Mouse (Mus musculus) heart, postnatal 0 days (tissue): ENCODE measurements around the gene Slc4a3. TPM values are rescaled to one million over a fixed set of nuclear protein-coding genes. Genes with fewer than 3 reads are reported as not detected.

ENCODE experiments used
- ATAC-seq: fragments of 200-750 bp; cut with Nextera tagmentation; 2 replicates; pipeline ENCODE4 v1.8.0; 2017; ENCODE audit warnings: low read depth, moderate number of reproducible peaks, moderate library complexity; ENCODE audit not compliant: insufficient read depth
- DNase-seq: peaks from one replicate; pipeline ENCODE4 v3.0.0-alpha.2; 2016; ENCODE audit warnings: low spot score
- H3K27ac ChIP-seq: fragments of 300-500 bp; sonication (generic); 2 replicates; pipeline ENCODE4 v1.5.1; 2014; ENCODE audit warnings: low read depth, mild to moderate bottlenecking
- H3K27me3 ChIP-seq: fragments of 300-500 bp; sonication (generic); 2 replicates; pipeline ENCODE4 v1.6.1; 2014; ENCODE audit warnings: low read length, mixed read lengths; ENCODE audit not compliant: control insufficient read depth, insufficient read depth
- H3K36me3 ChIP-seq: fragments of 300-500 bp; sonication (generic); replicated peaks from 2 replicates; pipeline ENCODE4 v1.6.1; 2014; ENCODE audit warnings: low read length, mixed read lengths; ENCODE audit not compliant: control insufficient read depth, insufficient read depth
- H3K4me1 ChIP-seq: fragments of 300-500 bp; sonication (generic); 2 replicates; pipeline ENCODE4 v1.6.1; 2014; ENCODE audit warnings: antibody characterized with exemption; ENCODE audit not compliant: control insufficient read depth, insufficient read depth
- H3K4me2 ChIP-seq: fragments of 300-500 bp; sonication (generic); 2 replicates; pipeline ENCODE4 v1.6.1; 2014; ENCODE audit warnings: low read depth, mild to moderate bottlenecking, low read length, moderate library complexity
- H3K4me3 ChIP-seq: fragments of 300-500 bp; sonication (generic); 2 replicates; pipeline ENCODE4 v1.5.1; 2014; ENCODE audit warnings: low read depth, low read length
- H3K9ac ChIP-seq: fragments of 300-500 bp; sonication (generic); replicated peaks from 2 replicates; pipeline ENCODE4 v1.6.1; 2014; ENCODE audit warnings: low read depth, low read length, mixed read lengths
- H3K9me3 ChIP-seq: fragments of 300-500 bp; sonication (generic); replicated peaks from 2 replicates; pipeline ENCODE4 v1.6.1; 2016; ENCODE audit warnings: low read length; ENCODE audit not compliant: control insufficient read depth
- CTCF ChIP-seq: IDR thresholded peaks from 2 replicates; pipeline ENCODE4 v1.5.1; 2016; ENCODE audit warnings: antibody characterized with exemption, control low read depth, low read depth
- EP300 ChIP-seq: IDR thresholded peaks from 2 replicates; pipeline ENCODE4 v1.6.1; 2016; ENCODE audit warnings: antibody characterized with exemption, low read depth
- WGBS: fragments of 180-500 bp; shearing (Covaris S2); extraction: QIAGEN DNeasy Blood & Tissue Kit; methylation state at CpG from one replicate; pipeline ENCODE4 v1.1.7; 2014; 5-methylcytosine and 5-hydroxymethylcytosine counted together
- polyA plus RNA-seq: library from polyadenylated mRNA; unstranded; fragments of >200 nt; fragmentation: Nextera tagmentation; extraction: Ambion mirVana; gene quantifications from 2 replicates; pipeline ENCODE4 v1.2.1, GENCODE M21; 2015
- total RNA-seq: library from RNA; depleted of rRNA; stranded (reverse); fragments of >200 nt; gene quantifications from 2 replicates; pipeline ENCODE4 v1.2.3, GENCODE M21; 2014; ENCODE audit warnings: low replicate concordance

Slc4a3 gene
- total and polyA plus RNA-seq, 2 experiments from 2014 or later: 49.9 to 136 TPM

DNA sequence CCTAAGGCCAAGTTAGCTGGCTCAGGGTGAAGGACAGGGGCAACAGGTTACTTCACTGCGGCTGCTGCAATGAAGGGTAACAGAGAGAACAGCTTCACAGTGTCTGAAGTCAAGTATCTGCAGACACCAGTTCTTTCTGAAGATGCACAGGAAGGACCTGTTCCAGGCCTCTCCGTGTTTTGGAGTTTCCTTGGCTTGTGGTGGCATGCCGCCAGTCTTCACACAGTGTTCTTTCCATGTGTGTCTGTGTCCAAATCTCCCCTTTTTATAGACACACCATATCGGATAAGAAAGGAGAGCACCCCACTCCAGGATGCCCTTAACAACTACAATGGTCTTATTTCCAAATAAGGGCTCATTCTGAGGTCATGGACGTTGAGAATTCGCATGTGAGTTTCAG, 1.7 kb upstream of the Slc4a3 start:
- no peak overlapping the region for H3K4me2 ChIP-seq
- H3K36me3 ChIP-seq: no peaks in the 10 kb centered on the region
- no peak for ATAC-seq
- no peak for TF ChIP-seq CTCF
- TF ChIP-seq EP300: no peak
- no peak for DNase-seq
- no peak overlapping the region for H3K9ac ChIP-seq
- H3K27me3 ChIP-seq: no peaks in the 10 kb centered on the region
- no peaks in the 10 kb centered on the region for H3K9me3 ChIP-seq
- 81% methylated on average over 6 of the region's 6 CpGs for WGBS
- no peak overlapping the region for H3K27ac ChIP-seq
- peaks cover 13% of the 10 kb centered on the region for H3K4me1 ChIP-seq
- H3K4me3 ChIP-seq: no peak overlapping the region

DNA sequence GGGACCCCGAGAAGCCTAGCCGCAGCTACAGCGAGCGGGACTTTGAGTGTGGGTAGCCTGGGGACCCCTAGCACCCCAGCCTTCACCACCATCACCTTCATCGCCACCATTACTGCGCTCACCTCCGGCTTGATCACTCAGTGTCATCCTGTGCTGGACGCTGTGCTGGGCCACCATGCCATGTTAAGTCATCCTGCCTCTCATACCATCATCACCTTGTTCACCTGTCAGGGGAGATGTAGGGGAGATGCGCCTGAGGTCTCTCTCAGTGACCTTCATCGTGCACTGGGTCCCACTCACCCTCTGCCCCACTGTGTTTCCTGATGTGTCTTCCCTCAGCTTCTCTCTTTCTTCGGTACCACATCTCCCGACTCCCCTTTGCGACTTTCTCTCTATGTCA, 1.3 kb downstream of the Slc4a3 start:
- Histone ChIP-seq H3K4me2 (peak overlapping the region; percentile 75), H3K36me3 (peaks cover 17% of the 10 kb centered on the region), H3K27me3 (no peaks in the 10 kb centered on the region), H3K4me1 (peaks cover 18% of the 10 kb centered on the region), H3K27ac (peak overlapping the region; percentile 90), H3K9ac (peak overlapping the region; percentile 73), H3K9me3 (no peaks in the 10 kb centered on the region), H3K4me3 (peak overlapping the region; percentile 62; the same call in 1 of the 2 replicates)
- no peak for TF ChIP-seq CTCF
- no peak for TF ChIP-seq EP300
- DNase-seq: no peak
- 89% methylated on average over 13 of the region's 13 CpGs for WGBS
- ATAC-seq: no peak

DNA sequence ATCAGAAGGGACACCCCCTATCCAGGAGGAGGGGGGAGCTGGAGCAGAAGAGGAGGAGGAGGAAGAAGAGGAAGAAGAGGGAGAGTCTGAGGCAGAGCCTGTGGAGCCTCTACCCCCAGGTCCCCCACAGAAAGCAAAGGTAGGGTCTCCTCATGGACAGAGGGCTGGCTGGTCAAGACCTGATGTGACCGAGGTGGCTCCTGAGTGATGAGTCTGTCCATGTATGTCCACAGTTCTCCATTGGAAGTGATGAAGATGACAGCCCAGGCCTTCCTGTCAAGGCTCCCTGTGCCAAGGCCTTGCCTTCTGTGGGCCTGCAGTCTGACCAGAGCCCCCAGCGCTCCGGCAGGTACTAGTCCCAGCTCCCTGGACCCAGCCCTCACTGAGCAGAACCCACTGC, 2.0 kb downstream of the Slc4a3 start:
- peak overlapping the region; percentile 92 for H3K27ac ChIP-seq
- TF ChIP-seq CTCF (no peak), EP300 (no peak)

DNA sequence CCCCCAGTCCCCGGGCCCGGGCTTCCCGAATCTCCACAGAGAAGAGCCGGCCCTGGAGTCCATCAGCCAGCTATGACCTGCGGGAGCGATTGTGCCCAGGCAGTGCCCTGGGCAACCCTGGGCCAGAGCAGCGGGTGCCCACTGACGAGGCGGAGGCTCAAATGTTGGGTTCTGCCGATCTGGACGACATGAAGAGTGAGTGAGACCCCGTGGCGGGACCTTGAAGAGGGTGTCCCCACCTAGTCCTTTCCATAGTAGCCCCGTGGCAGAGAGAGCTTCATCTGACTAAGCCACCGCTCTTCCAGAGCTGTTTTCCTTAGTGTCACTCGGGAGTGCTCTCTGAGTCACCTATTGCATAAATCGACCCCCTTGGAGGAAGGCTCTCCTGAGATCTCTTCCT, 2.8 kb downstream of the Slc4a3 start:
- ATAC-seq (no peak), DNase-seq (no peak)
- H3K4me1 ChIP-seq: peaks cover 18% of the 10 kb centered on the region
- H3K4me3 ChIP-seq: no peak overlapping the region
- H3K9ac ChIP-seq: no peak overlapping the region
- no peak overlapping the region for H3K4me2 ChIP-seq
- H3K27ac ChIP-seq: peak overlapping the region; percentile 92
- WGBS: 77% methylated on average over 17 of the region's 17 CpGs
- H3K9me3 ChIP-seq: no peaks in the 10 kb centered on the region
- no peaks in the 10 kb centered on the region for H3K27me3 ChIP-seq
- peaks cover 32% of the 10 kb centered on the region for H3K36me3 ChIP-seq
- no peak for TF ChIP-seq EP300
- TF ChIP-seq CTCF: no peak

More for the DNA sequence above, 2.0 kb downstream of the Slc4a3 start:
- DNase-seq: no peak
- Histone ChIP-seq H3K36me3 (peaks cover 24% of the 10 kb centered on the region), H3K4me1 (peaks cover 18% of the 10 kb centered on the region), H3K9me3 (no peaks in the 10 kb centered on the region), H3K9ac (no peak overlapping the region), H3K4me3 (no peak overlapping the region), H3K4me2 (no peak overlapping the region), H3K27me3 (no peaks in the 10 kb centered on the region)
- 100% methylated on average over 3 of the region's 3 CpGs for WGBS
- no peak for ATAC-seq

DNA sequence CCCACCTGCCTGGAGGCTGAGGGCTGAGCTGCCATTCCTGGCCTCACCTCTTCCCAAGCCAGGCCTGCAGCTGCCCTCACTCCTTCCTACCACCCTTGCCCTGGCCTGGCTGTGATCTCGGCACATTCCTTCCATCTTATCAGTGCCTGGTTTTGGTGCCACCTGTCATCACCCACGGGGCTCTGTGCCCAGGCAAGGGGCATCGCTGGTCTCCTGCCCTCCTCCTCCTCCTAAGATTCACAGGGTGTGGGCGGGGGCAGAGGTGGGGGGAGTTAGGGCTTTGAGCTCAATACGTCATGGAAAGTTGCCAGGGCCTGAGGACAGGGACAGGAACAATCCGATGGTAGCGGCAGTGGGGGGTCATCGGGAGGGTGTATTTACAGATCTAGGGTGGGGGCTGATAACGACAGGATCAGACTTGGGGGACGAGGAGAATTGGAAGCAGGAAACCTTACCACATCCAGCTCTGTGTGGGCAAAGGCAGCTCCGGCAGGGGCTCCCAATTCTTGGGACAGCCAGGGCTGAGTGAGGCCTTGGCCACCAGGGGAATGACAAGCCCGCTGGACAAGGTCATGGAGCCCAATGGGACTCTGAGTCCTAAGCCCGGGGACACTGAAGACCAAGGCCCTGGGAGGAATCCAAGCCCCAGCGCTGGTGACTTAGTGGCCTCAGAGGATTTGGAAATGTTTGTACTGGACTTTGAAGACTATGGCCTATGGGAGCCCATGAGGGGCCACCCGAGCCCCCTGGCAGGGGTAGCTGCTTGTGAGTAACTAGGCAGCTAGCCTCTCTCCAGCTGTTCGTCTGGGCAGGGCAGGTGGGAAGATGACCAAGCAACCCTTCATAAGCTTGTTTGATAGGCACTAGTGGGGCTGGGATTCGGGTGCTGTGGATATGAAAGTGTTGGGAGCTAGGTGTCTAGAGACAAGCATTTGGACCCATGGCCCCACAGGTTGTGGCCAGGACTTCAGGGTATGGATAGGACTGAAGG, 3.5 kb downstream of the Slc4a3 start:
- TF ChIP-seq CTCF: peak; percentile 7; the same call in 1 of the 2 replicates
- peak; percentile 75; the same call in 1 of the 2 replicates for TF ChIP-seq EP300
- peak; percentile 73 for DNase-seq
- Histone ChIP-seq H3K9ac (peak overlapping the region; percentile 53), H3K27me3 (no peaks in the 10 kb centered on the region), H3K9me3 (no peaks in the 10 kb centered on the region), H3K4me1 (peaks cover 18% of the 10 kb centered on the region), H3K4me2 (peak overlapping the region; percentile 42), H3K27ac (peak overlapping the region; percentile 92), H3K4me3 (0 out of 2 replicates have a peak overlapping the region, but pooled peaks have one; percentile 3), H3K36me3 (peaks cover 39% of the 10 kb centered on the region)
- 43% methylated on average over 17 of the region's 17 CpGs for WGBS
- peak; percentile 66 for ATAC-seq
